In genomic region chr6:8955817-8956529, GRCm38 (mm10) we compare ENCODE assay signal across 11 mouse cellular contexts. TPM values are rescaled to one million over a fixed set of nuclear protein-coding genes. Genes with fewer than 3 reads are reported as not detected.
A peak's percentile ranks its signal among the peaks of the same experiment; 100 is the strongest.
DNase-seq lines count a peak whose midpoint lies in the region; ATAC-seq lines count a peak whose summit lies in the region.
"Had no signal": no experiment of that assay in that cellular context is flagged by ENCODE, and none has a peak within 500 bp of the region (broad histone marks: within the 10 kb centered on the region; RNA-seq: fewer than 3 reads in every experiment).

No protein-coding gene starts in this region.

- H3K9ac ChIP-seq in hindbrain, embryonic 15.5 days, result peak overlapping the region; percentile 40
- no peak overlapping the region for H3K9ac ChIP-seq in neural tube, embryonic 12.5 days
- H3K9ac ChIP-seq: embryonic facial prominence, embryonic 12.5 days had no signal

- under 1% methylated on average over 35 of the region's 35 CpGs for WGBS in embryonic facial prominence, embryonic 10.5 days
- WGBS in hindbrain, embryonic 15.5 days, result 1% methylated on average over 35 of the region's 35 CpGs
- WGBS in neural tube, embryonic 12.5 days, result under 1% methylated on average over 35 of the region's 35 CpGs

- H3K27me3 ChIP-seq in embryonic facial prominence, embryonic 10.5 days (replicated peaks; ENCODE audit: low read depth, poor library complexity, severe bottlenecking), result peaks cover 90% of the 10 kb centered on the region
- peaks cover 18% of the 10 kb centered on the region for H3K27me3 ChIP-seq in hindbrain, embryonic 15.5 days
- peaks cover 64% of the 10 kb centered on the region for H3K27me3 ChIP-seq in neural tube, embryonic 12.5 days (replicated peaks)

- intact Hi-C loops in heart, postnatal 36 days (cut with DNase I), result no loop called here

- no peaks in the 10 kb centered on the region for H3K36me3 ChIP-seq in embryonic facial prominence, embryonic 10.5 days (replicated peaks)
- no peaks in the 10 kb centered on the region for H3K36me3 ChIP-seq in hindbrain, embryonic 15.5 days
- no peaks in the 10 kb centered on the region for H3K36me3 ChIP-seq in neural tube, embryonic 12.5 days
- H3K36me3 ChIP-seq: embryonic facial prominence, embryonic 12.5 days had no signal

- H3K4me2 ChIP-seq in hindbrain, embryonic 15.5 days, result peak overlapping the region; percentile 81
- peak overlapping the region; percentile 59 for H3K4me2 ChIP-seq in neural tube, embryonic 12.5 days (replicated peaks)

- H3K4me3 ChIP-seq in embryonic facial prominence, embryonic 10.5 days, result peak overlapping the region; percentile 37
- peak overlapping the region; percentile 34 for H3K4me3 ChIP-seq in hindbrain, embryonic 15.5 days
- peak overlapping the region; percentile 18 for H3K4me3 ChIP-seq in neural tube, embryonic 12.5 days
- H3K4me3 ChIP-seq: embryonic facial prominence, embryonic 12.5 days had no signal

- DNase-seq in embryo, embryonic 10 days (ENCODE audit: low spot score), result peak; percentile 17
- no peak for DNase-seq in embryo, embryonic 11 days
- peak; percentile 23 for DNase-seq in embryonic facial prominence, embryonic 10.5 days (ENCODE audit: low spot score)
- DNase-seq in heart, postnatal 36 days, result no peak
- no peak for DNase-seq in gastrocnemius, postnatal 25 days
- DNase-seq in gastrocnemius, postnatal 4 days (ENCODE audit: low spot score in 2 of 2), result no peak
- DNase-seq: gastrocnemius, postnatal 14 days had no signal

- peaks cover 23% of the 10 kb centered on the region for H3K4me1 ChIP-seq in embryonic facial prominence, embryonic 10.5 days
- peaks cover 46% of the 10 kb centered on the region for H3K4me1 ChIP-seq in hindbrain, embryonic 15.5 days (replicated peaks)
- peaks cover 26% of the 10 kb centered on the region for H3K4me1 ChIP-seq in neural tube, embryonic 12.5 days
- H3K4me1 ChIP-seq: embryonic facial prominence, embryonic 12.5 days had no signal

- no peak for ATAC-seq in hindbrain, embryonic 15.5 days (ENCODE audit: low FRiP score, low read depth)
- 0 out of 2 replicates have a peak, but pooled peaks have one; percentile 2 for ATAC-seq in neural tube, embryonic 12.5 days (ENCODE audit: low FRiP score, low read depth)

- H3K9me3 ChIP-seq in embryonic facial prominence, embryonic 10.5 days, result no peaks in the 10 kb centered on the region
- H3K9me3 ChIP-seq in hindbrain, embryonic 15.5 days, result no peaks in the 10 kb centered on the region
- H3K9me3 ChIP-seq in neural tube, embryonic 12.5 days, result no peaks in the 10 kb centered on the region
- H3K9me3 ChIP-seq: embryonic facial prominence, embryonic 12.5 days had no signal

- no peak overlapping the region for H3K27ac ChIP-seq in embryonic facial prominence, embryonic 10.5 days (replicated peaks)
- H3K27ac ChIP-seq in hindbrain, embryonic 15.5 days (replicated peaks), result peak overlapping the region; percentile 68
- H3K27ac ChIP-seq in neural tube, embryonic 12.5 days, result no peak overlapping the region
- H3K27ac ChIP-seq: embryonic facial prominence, embryonic 12.5 days had no signal

RNA-seq across cellular contexts. Expression of gene Nxph1, which starts 7.7 kb away (rescaled TPM):
- polyA plus RNA-seq in embryonic facial prominence, embryonic 10.5 days (2016; fragmentation: Nextera tagmentation; extraction: Ambion mirVana), result 0.32 and 0.41 TPM in 2 replicates
- 84.8 and 85.6 TPM in 2 replicates for polyA plus RNA-seq in hindbrain, embryonic 15.5 days (2015; fragmentation: Nextera tagmentation; extraction: Ambion mirVana)
- 29.0 and 31.7 TPM in 2 replicates for polyA plus RNA-seq in neural tube, embryonic 12.5 days (2016; fragmentation: Nextera tagmentation; extraction: Ambion mirVana)
- not detected for total RNA-seq in heart, postnatal 36 days (2021)
- total RNA-seq in gastrocnemius, postnatal 25 days (2021), result not detected
- under 1 TPM; 0.12 to 0.16 TPM for total RNA-seq in gastrocnemius, postnatal 4 days (2021)
- total RNA-seq: gastrocnemius, postnatal 14 days had no signal
- polyA plus RNA-seq: liver, embryonic 16.5 days had no signal

Comparison
In these comparisons a context has a peak if more than half of its experiments do, and no peak if none do; other contexts are left out.
1. DNase-seq: peak in embryo, embryonic 10 days (single experiment) and embryonic facial prominence, embryonic 10.5 days (single experiment); none in embryo, embryonic 11 days (single experiment), heart, postnatal 36 days (0 of 2), gastrocnemius, postnatal 25 days (single experiment) and gastrocnemius, postnatal 4 days (0 of 2).
2. Peak in every context shown above with its lines, with median percentiles within 50 percentile points of each other: H3K4me3 ChIP-seq.